Mouse (Mus musculus) forebrain, embryonic 14.5 days (tissue): ENCODE measurements around the gene Lrrc30. TPM values are rescaled to one million over a fixed set of nuclear protein-coding genes. Genes with fewer than 3 reads are reported as not detected.

ENCODE experiments used
- polyA plus RNA-seq: library from polyadenylated mRNA; unstranded; fragments of >200 nt; fragmentation: Nextera tagmentation; extraction: Ambion mirVana; gene quantifications from 2 replicates; pipeline ENCODE4 v1.2.1, GENCODE M21; 2014

Gene Lrrc30
- polyA plus RNA-seq, 1 experiment from 2014 or later, result not detected

Other genes with a start within 250 kb of the Lrrc30 start
- 5.4 and 6.6 TPM in 2 replicates for gene Lama1, start 64.5 kb upstream of the Lrrc30 start, polyA plus RNA-seq